Mouse (Mus musculus) hindbrain, embryonic 12.5 days (tissue): ENCODE measurements around the gene Aldh8a1. TPM values are rescaled to one million over a fixed set of nuclear protein-coding genes. Genes with fewer than 3 reads are reported as not detected.

Source experiments
- ATAC-seq: fragments of 200-750 bp; cut with Nextera tagmentation; 2 replicates; pipeline ENCODE4 v1.8.0; 2017; ENCODE audit warnings: moderate TSS enrichment; ENCODE audit not compliant: low FRiP score
- H3K27ac ChIP-seq: fragments of 300-500 bp; sonication (generic); 2 replicates; pipeline ENCODE4 v1.5.1; 2016; ENCODE audit warnings: mild to moderate bottlenecking
- H3K27me3 ChIP-seq: fragments of 300-500 bp; sonication (generic); 2 replicates; pipeline ENCODE4 v1.6.1; 2016; ENCODE audit warnings: mild to moderate bottlenecking
- H3K36me3 ChIP-seq: fragments of 300-500 bp; sonication (generic); 2 replicates; pipeline ENCODE4 v1.6.1; 2016; ENCODE audit warnings: mild to moderate bottlenecking
- H3K4me1 ChIP-seq: fragments of 300-500 bp; sonication (generic); 2 replicates; pipeline ENCODE4 v1.6.1; 2016
- H3K4me2 ChIP-seq: fragments of 300-500 bp; sonication (generic); replicated peaks from 2 replicates; pipeline ENCODE4 v1.6.1; 2016; ENCODE audit warnings: mild to moderate bottlenecking
- H3K4me3 ChIP-seq: fragments of 300-500 bp; sonication (generic); 2 replicates; pipeline ENCODE4 v1.5.1; 2016; ENCODE audit warnings: mild to moderate bottlenecking
- H3K9ac ChIP-seq: fragments of 300-500 bp; sonication (generic); 2 replicates; pipeline ENCODE4 v1.6.1; 2016; ENCODE audit warnings: mild to moderate bottlenecking, moderate library complexity
- H3K9me3 ChIP-seq: fragments of 300-500 bp; sonication (generic); replicated peaks from 2 replicates; pipeline ENCODE4 v1.6.1; 2016; ENCODE audit warnings: mild to moderate bottlenecking
- WGBS: fragments of 180-500 bp; shearing (Covaris S2); methylation state at CpG from one replicate; pipeline ENCODE4 v1.1.7; 2016; 5-methylcytosine and 5-hydroxymethylcytosine counted together
- polyA plus RNA-seq: library from polyadenylated mRNA; unstranded; fragments of >200 nt; fragmentation: Nextera tagmentation; extraction: Ambion mirVana; gene quantifications from 2 replicates; pipeline ENCODE4 v1.2.1, GENCODE M21; 2016

The Aldh8a1 gene
- polyA plus RNA-seq, 1 experiment from 2014 or later, result 0.12 TPM

DNA sequence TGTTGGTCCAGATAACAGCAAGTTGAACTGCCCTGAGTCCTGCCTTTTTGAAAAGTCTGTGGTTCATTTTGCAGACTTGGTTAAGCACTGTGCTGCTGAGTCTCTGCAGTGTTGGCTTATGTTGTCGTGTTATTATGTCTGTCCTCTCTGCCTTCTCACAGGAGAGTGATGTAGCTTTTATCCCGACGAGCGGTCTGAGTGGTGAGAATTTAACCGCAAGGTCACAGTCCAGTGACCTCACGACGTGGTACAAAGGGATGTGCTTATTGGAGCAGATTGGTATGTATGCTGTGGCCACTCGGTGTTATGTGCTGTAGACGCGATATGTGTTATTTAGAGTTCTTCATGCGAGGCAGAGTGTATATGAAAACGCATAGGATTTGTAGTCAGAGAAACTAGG is 25.3 kb upstream of the Aldh8a1 start:
- WGBS, result 67% methylated on average over 12 of the region's 12 CpGs
- Histone ChIP-seq H3K9me3 (no peaks in the 10 kb centered on the region), H3K4me3 (no peak overlapping the region), H3K9ac (no peak overlapping the region), H3K27ac (no peak overlapping the region), H3K27me3 (no peaks in the 10 kb centered on the region), H3K4me2 (no peak overlapping the region), H3K36me3 (peaks cover 51% of the 10 kb centered on the region), H3K4me1 (no peaks in the 10 kb centered on the region)
- no peak for ATAC-seq

DNA sequence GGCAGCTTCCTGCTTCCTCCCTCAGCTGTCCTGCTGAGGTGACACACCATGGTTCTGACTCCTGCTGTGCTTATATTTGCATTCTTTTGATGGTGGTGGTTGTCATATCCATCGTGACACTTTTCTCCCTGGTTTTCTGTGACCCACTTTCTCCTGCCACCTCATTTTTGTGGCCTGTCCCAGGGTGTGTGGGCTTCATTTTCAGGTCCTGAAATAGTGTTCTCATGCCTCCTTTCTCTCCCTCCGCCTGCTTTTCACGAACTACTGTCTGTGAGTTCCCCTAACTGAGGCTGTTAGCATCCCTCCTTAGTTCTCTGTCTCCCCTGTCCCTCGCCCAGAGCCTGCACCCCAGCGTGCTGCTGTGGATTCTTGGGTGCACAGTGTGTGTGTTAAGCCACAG is 23.2 kb upstream of the Aldh8a1 start:
- Histone ChIP-seq H3K4me3 (no peak overlapping the region), H3K36me3 (peaks cover 50% of the 10 kb centered on the region), H3K27me3 (no peaks in the 10 kb centered on the region), H3K4me1 (no peaks in the 10 kb centered on the region), H3K27ac (no peak overlapping the region), H3K9ac (no peak overlapping the region), H3K4me2 (no peak overlapping the region), H3K9me3 (no peaks in the 10 kb centered on the region)
- ATAC-seq, result no peak
- WGBS, result 66% methylated on average over 5 of the region's 5 CpGs

DNA sequence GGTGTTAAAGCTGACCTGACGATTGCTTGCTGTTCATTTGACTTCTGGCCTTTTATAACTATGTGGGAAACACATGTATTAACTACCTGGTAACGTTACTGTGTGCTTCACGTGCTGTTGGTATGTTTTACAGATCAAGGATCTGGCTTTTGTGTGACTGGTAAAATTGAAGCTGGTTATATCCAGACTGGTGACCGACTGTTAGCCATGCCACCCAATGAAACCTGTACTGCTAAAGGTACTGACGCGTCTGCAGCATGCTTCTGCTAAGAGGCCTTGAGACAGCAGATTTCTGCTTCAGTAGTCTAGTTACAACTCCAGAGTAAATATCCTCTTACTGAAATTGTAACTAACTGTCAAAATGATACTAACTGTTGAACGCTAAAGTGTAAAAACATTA is 22.6 kb upstream of the Aldh8a1 start:
- no peak overlapping the region for H3K4me2 ChIP-seq
- no peaks in the 10 kb centered on the region for H3K4me1 ChIP-seq
- no peak overlapping the region for H3K27ac ChIP-seq
- no peaks in the 10 kb centered on the region for H3K27me3 ChIP-seq
- no peaks in the 10 kb centered on the region for H3K9me3 ChIP-seq
- WGBS, result 96% methylated on average over 7 of the region's 7 CpGs
- peaks cover 54% of the 10 kb centered on the region for H3K36me3 ChIP-seq
- no peak for ATAC-seq
- H3K9ac ChIP-seq, result no peak overlapping the region
- no peak overlapping the region for H3K4me3 ChIP-seq

GRCm38 (mm10) chr10:21357986-21358385 is 19.1 kb upstream of the Aldh8a1 start:
- 96% methylated on average over 8 of the region's 8 CpGs for WGBS
- no peak overlapping the region for H3K4me2 ChIP-seq
- no peaks in the 10 kb centered on the region for H3K9me3 ChIP-seq
- no peaks in the 10 kb centered on the region for H3K4me1 ChIP-seq
- no peak overlapping the region for H3K27ac ChIP-seq
- H3K36me3 ChIP-seq, result peaks cover 43% of the 10 kb centered on the region
- H3K9ac ChIP-seq, result no peak overlapping the region
- ATAC-seq, result no peak
- no peak overlapping the region for H3K4me3 ChIP-seq
- no peaks in the 10 kb centered on the region for H3K27me3 ChIP-seq

- no peak overlapping the region for H3K9ac ChIP-seq
- no peak overlapping the region for H3K27ac ChIP-seq
- H3K36me3 ChIP-seq, result peaks cover 34% of the 10 kb centered on the region
- no peak for ATAC-seq
- H3K9me3 ChIP-seq, result no peaks in the 10 kb centered on the region
- H3K4me2 ChIP-seq, result no peak overlapping the region
- no peaks in the 10 kb centered on the region for H3K27me3 ChIP-seq
- WGBS, result 93% methylated on average over 4 of the region's 4 CpGs
- no peak overlapping the region for H3K4me3 ChIP-seq
- no peaks in the 10 kb centered on the region for H3K4me1 ChIP-seq
Measured at GRCm38 (mm10) chr10:21359086-21359485, 18.0 kb upstream of the Aldh8a1 start.

DNA sequence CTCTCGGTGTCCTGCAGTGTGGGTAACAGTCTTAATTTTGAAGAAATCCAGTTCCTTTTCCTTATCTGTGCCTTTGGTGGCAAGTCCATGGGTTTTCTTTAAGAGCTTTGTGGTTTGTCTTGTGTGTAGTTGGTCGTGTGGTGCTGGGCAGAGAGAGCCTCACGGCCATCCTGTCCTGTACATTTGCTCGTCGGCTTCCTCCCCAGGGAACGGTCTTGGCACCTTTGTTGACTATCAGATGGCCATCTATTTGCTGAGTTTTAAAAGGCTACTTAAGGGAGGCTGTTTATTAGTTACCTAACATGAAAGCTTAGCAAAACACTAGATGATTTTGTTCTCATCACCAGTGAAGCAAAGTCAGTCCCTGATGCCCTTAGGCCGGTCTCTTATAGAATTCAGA is 15.2 kb upstream of the Aldh8a1 start:
- no peak overlapping the region for H3K4me3 ChIP-seq
- no peak overlapping the region for H3K27ac ChIP-seq
- no peak overlapping the region for H3K9ac ChIP-seq
- 87% methylated on average over 7 of the region's 7 CpGs for WGBS
- H3K27me3 ChIP-seq, result no peaks in the 10 kb centered on the region
- no peak for ATAC-seq
- no peaks in the 10 kb centered on the region for H3K9me3 ChIP-seq
- no peak overlapping the region for H3K4me2 ChIP-seq
- no peaks in the 10 kb centered on the region for H3K4me1 ChIP-seq
- H3K36me3 ChIP-seq, result peaks cover 42% of the 10 kb centered on the region

DNA sequence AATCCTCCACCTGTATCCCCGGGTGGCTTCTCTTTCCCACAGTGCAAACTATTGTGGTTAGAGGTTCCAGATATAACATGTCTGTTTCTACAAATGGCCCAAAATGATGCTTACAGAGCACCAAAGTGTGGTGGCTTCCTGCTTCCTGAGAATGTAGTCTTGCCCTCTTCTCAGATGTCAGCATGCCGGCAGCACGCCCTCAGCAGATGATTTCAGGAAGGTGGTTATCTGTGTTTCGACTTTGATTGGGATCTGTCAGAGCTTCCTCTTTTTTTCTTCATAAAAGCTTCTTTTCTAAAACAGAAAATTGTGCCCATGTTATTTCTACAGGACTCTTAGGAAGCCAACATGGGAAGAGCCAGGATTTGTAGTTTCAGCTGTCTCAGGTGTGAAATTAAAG is 13.8 kb upstream of the Aldh8a1 start:
- 89% methylated on average over 4 of the region's 4 CpGs for WGBS
- Histone ChIP-seq H3K27ac (no peak overlapping the region), H3K27me3 (no peaks in the 10 kb centered on the region), H3K4me1 (no peaks in the 10 kb centered on the region), H3K36me3 (peaks cover 49% of the 10 kb centered on the region), H3K4me3 (no peak overlapping the region), H3K9ac (no peak overlapping the region), H3K9me3 (no peaks in the 10 kb centered on the region), H3K4me2 (no peak overlapping the region)
- ATAC-seq, result no peak

GRCm38 (mm10) chr10:21364946-21365345 is 12.1 kb upstream of the Aldh8a1 start:
- H3K27me3 ChIP-seq, result no peaks in the 10 kb centered on the region
- no peak overlapping the region for H3K4me3 ChIP-seq
- no peak overlapping the region for H3K27ac ChIP-seq
- no peaks in the 10 kb centered on the region for H3K4me1 ChIP-seq
- no peak overlapping the region for H3K4me2 ChIP-seq
- no peak for ATAC-seq
- no peaks in the 10 kb centered on the region for H3K9me3 ChIP-seq
- H3K36me3 ChIP-seq, result peaks cover 56% of the 10 kb centered on the region
- H3K9ac ChIP-seq, result no peak overlapping the region
- WGBS, result 97% methylated on average over 7 of the region's 7 CpGs

- Histone ChIP-seq H3K36me3 (peaks cover 57% of the 10 kb centered on the region), H3K27me3 (no peaks in the 10 kb centered on the region), H3K9me3 (no peaks in the 10 kb centered on the region), H3K4me2 (no peak overlapping the region), H3K27ac (no peak overlapping the region), H3K4me1 (no peaks in the 10 kb centered on the region), H3K4me3 (no peak overlapping the region), H3K9ac (no peak overlapping the region)
- 92% methylated on average over 4 of the region's 4 CpGs for WGBS
- no peak for ATAC-seq
Measured at GRCm38 (mm10) chr10:21365897-21366296, 11.2 kb upstream of the Aldh8a1 start.

DNA sequence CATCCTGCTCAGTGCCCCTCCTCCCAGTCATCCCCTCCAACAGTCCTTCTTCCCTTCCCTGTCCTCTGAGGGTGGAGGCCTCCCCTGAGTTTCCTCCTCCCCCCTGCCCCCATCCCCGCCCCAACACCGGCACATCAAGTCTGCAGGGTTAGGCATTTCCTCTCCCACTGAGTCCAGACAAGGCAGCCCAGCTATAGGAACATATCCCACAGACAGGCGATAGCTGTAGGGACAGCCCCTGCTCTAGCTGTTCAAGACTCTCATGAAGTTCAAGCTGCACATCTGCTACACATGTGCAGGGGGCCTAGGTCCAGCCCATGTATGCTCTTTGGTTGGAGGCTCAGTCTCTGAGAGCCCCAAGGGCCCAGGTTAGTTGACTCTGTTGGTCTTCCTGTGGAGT is 10.6 kb upstream of the Aldh8a1 start:
- no peak overlapping the region for H3K4me2 ChIP-seq
- H3K9ac ChIP-seq, result no peak overlapping the region
- no peaks in the 10 kb centered on the region for H3K27me3 ChIP-seq
- H3K4me1 ChIP-seq, result no peaks in the 10 kb centered on the region
- H3K36me3 ChIP-seq, result peaks cover 53% of the 10 kb centered on the region
- H3K27ac ChIP-seq, result no peak overlapping the region
- WGBS, result 76% methylated on average over 3 of the region's 3 CpGs
- no peaks in the 10 kb centered on the region for H3K9me3 ChIP-seq
- ATAC-seq, result no peak
- no peak overlapping the region for H3K4me3 ChIP-seq

- ATAC-seq, result no peak
- H3K36me3 ChIP-seq, result peaks cover 53% of the 10 kb centered on the region
- no peaks in the 10 kb centered on the region for H3K27me3 ChIP-seq
- H3K9me3 ChIP-seq, result no peaks in the 10 kb centered on the region
- no peak overlapping the region for H3K4me3 ChIP-seq
- WGBS, result 94% methylated on average over 9 of the region's 9 CpGs
- no peak overlapping the region for H3K9ac ChIP-seq
- no peak overlapping the region for H3K4me2 ChIP-seq
- no peaks in the 10 kb centered on the region for H3K4me1 ChIP-seq
- H3K27ac ChIP-seq, result no peak overlapping the region
Measured at GRCm38 (mm10) chr10:21367481-21367880, 9.6 kb upstream of the Aldh8a1 start.

DNA sequence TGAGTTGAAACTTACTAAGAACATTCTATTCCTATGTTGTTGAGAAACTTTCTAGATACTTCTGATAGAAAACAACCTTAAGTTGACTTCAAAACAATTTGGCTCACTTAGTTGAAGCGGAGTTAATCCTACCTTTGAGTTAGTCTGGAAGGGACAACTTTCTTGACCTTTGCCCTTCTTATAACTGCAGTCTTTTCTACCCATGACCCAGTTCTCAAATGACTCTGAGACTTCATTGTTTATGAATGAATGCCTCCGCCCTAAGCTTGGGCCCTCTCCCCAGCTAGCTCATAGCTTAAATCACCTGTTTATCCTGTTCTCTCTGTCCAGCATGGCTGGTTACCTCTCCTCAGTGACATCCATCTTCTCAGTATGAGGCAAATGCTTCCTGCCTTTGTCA is 7.5 kb upstream of the Aldh8a1 start:
- Histone ChIP-seq H3K27ac (no peak overlapping the region), H3K4me1 (no peaks in the 10 kb centered on the region), H3K4me3 (no peak overlapping the region), H3K27me3 (no peaks in the 10 kb centered on the region), H3K9me3 (no peaks in the 10 kb centered on the region), H3K9ac (no peak overlapping the region), H3K4me2 (no peak overlapping the region), H3K36me3 (peaks cover 49% of the 10 kb centered on the region)
- WGBS, result 82% methylated on average over 2 of the region's 2 CpGs
- no peak for ATAC-seq

GRCm38 (mm10) chr10:21372271-21372670 is 4.8 kb upstream of the Aldh8a1 start:
- no peak overlapping the region for H3K4me3 ChIP-seq
- H3K27ac ChIP-seq, result no peak overlapping the region
- peaks cover 30% of the 10 kb centered on the region for H3K36me3 ChIP-seq
- no peak for ATAC-seq
- H3K9me3 ChIP-seq, result no peaks in the 10 kb centered on the region
- WGBS, result 95% methylated on average over 6 of the region's 6 CpGs
- H3K27me3 ChIP-seq, result no peaks in the 10 kb centered on the region
- no peak overlapping the region for H3K4me2 ChIP-seq
- H3K4me1 ChIP-seq, result no peaks in the 10 kb centered on the region
- H3K9ac ChIP-seq, result no peak overlapping the region
